Mouse (Mus musculus) NIH3T3 (cell line): ENCODE measurements around the gene Rpl38.

Experiments
- DNase-seq: peaks from one replicate; pipeline ENCODE4 v3.0.0-alpha.2; 2012; ENCODE audit warnings: low read depth

Rpl38 gene

GRCm38 (mm10) chr11:114668301-114668710 is at the start of gene Rpl38:
TSS of gene Rpl38 (plus strand) at chr11:114668524.
- peak; percentile 98 for DNase-seq

DNA sequence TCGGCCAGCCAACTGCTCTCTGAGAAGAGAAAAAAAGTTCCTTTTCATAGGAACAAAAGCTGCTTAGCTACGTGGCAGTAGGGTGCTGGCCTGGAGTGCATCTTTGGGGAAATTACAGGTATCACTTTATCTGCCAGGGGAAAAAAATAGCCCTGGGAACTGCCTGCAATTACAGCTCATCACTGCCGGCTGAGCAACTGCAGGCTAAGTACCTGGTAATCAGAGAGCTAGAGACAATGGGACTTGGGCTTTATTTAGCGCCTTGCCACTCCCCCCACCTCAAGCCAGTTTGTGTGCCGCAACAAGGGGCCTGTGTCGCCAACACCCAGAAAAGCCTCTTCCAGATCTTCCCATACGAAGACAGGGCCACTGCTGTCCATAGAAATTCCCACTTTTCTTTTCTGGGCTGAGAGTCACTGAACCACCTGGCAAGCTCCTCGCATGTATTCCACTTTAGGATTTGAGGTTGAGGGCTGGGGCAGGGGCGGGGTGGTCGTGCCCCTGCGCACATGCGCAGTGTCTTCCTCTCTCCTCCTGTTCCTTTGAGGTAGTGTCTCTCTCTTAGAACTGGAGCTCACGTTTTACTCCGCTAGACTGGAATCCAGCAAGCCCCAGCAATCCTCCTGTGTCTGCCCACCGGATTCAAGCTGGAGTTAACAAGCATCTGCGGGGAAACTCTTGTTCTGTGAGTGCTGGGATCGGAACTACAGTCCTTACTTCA is 49.5 kb upstream of the Rpl38 start:
- DNase-seq: no peak

DNA sequence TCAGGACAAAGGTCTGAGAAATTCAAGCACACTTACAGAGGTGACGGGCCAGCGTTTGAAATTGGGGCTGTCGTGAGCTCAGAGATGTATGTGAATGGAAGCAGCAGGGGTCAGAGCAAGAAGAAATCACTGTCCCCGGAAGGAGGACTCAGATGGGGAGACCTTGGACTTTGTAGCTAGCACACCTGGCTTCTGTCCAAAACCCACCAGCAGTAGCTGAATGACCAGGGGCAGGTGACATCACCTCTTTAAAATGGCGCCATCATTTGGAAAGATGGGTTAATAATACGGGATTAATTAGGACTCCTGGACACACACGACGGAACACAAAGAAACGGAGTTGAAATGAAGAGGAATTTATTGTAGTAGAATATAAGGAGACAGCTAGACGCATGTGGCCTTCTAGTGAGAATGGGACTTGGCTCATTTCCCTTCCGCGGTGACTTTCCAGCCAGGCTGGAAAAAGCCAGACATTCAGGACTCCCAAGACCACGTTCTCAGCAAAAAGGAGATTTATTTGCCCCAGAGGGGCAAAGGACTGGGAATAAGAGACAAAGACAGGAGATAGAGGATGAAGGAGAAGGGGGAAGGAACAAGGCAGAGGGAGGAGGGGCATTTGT is 42.1 kb upstream of the Rpl38 start:
- DNase-seq: no peak

GRCm38 (mm10) chr11:114627036-114627435 is 41.3 kb upstream of the Rpl38 start:
- DNase-seq: no peak

DNA sequence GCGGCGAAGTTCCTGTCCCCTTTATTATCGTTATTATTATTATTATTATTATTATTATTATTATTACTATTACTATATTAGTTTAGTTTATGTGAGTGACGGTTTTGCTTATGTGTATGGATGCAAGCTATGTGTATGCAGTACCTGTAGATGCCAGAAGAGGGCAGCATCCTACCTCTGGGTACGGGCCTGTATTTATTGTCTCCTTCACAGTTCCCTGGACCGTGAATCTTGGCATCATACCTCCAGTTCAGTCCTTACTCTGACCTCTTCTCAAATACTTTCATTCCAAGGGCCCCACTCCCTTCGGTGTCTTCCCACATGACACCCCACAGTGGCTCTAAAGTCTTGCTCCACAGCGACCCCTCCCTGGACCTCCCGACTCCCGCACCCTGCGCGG is 40.3 kb upstream of the Rpl38 start:
- DNase-seq: peak; percentile 46

DNA sequence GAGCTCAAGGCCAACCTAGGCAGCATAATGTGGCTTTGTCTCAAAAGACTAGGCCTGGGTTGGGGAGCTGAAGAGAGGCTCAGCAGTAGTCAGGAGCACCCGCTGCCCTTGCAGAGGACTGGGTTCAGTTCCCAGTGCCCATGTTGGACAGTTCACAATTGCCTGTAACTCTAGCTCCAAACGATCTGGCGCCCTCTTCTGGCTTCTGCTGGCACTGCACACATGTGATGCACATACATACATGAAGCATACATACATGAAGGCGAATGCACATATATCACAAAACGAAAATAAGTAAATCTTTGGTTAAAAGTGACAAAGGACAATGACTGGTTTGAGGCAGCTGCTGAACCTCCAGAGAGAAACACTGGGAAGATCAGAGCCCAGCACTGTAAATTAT is 38.3 kb upstream of the Rpl38 start:
- no peak for DNase-seq

- DNase-seq: no peak
Observed at GRCm38 (mm10) chr11:114632266-114632665, 36.1 kb upstream of the Rpl38 start.

DNA sequence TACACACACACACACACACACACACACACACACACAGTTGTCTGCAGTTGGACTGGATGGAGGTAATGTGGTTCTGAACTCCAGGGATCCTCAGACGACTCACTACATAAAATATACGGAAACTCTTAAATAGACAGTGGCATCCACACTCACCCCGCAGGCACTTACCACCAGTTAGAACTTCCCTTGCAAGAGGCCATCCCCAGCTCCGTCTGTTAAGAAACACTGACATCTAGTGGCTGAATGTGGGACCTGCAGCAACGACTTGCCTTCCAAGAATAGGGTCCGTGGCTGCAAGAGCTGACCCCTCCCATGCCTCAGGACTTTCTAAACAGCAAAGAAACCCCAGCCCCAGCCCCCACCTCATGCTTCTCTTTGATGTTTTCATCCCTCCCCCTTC is 32.0 kb upstream of the Rpl38 start:
- DNase-seq: peak; percentile 90

DNA sequence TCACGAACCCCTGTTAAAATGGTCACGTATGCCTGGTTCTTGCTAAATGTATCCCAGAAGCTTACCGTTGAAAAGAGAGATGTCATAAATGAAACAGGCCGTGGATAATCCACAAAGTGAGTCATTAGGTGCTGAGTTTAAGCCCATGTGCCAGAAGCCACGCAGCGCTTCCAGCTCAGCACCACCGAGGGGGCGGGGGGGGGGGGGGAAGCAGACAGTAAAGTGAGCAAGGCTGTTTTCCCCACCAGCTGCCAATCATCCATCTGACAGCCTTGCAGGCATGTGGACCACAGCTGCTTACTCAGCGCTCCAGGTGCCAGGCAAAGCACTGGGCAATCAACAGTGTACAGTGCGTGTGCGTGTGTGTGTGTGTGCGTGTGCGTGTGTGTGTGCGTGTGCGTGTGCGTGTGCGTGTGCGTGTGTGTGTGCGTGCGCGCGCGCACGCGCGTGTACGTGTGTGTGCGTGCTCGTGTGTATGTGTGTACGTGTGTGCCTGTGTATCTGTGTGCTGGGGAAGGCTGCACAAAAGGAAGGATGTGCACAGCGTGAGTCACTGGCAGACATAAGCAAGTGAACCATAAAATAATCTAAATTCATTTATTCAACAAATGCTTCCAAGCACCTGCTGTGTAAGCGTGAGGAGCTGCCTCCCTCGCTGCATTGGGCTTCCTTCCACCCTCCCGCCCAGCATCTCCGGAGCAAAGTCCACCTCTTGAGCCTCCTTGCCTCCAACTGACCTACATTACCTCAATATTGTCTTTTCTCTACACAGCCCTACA is 31.4 kb upstream of the Rpl38 start:
- peak; percentile 65 for DNase-seq

- DNase-seq: no peak
Observed at GRCm38 (mm10) chr11:114638647-114639290, 29.6 kb upstream of the Rpl38 start.

DNA sequence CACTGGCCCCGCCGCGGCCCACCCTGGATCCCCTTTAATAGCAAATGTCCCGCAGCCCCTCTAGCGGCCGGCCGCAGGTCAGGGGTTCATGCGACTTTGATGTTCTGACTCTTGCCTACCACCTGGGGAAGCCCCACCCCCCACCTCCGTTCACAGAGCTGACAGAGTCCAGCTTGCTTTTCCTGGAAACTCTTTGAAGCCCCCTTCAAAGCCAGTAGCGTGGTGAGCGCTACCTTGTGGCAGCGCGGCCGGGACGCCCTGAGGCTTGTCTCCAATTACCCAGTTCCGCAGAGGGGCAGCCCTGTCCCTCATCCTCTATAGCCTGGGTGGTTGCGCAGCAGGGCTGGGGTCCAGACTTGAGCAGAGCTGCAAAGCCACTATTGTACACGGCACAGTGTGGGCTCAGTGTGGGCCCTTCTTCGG is 28.6 kb upstream of the Rpl38 start:
- no peak for DNase-seq

DNA sequence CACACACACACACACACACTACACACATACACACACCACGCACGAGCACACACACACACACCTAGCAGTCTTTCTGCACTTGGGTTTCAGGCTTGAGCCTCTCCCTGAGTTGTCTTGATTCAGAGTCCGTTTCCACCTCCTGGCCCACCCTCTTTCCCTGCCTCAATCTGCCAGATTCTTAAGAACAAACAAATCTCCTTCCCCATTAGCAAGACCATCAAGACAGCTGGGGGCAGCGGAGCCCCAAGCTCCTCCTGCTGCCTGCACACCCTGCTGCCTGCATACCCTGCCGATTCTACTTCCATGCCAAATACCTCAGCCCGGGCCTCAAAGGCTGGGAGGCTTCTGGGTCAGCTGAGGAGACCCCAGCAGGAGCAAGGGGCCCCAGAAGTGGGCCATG is 27.7 kb upstream of the Rpl38 start:
- no peak for DNase-seq

- no peak for DNase-seq
Observed at GRCm38 (mm10) chr11:114641136-114641535, 27.2 kb upstream of the Rpl38 start.

- no peak for DNase-seq
Observed at GRCm38 (mm10) chr11:114642184-114642583, 26.1 kb upstream of the Rpl38 start.

DNA sequence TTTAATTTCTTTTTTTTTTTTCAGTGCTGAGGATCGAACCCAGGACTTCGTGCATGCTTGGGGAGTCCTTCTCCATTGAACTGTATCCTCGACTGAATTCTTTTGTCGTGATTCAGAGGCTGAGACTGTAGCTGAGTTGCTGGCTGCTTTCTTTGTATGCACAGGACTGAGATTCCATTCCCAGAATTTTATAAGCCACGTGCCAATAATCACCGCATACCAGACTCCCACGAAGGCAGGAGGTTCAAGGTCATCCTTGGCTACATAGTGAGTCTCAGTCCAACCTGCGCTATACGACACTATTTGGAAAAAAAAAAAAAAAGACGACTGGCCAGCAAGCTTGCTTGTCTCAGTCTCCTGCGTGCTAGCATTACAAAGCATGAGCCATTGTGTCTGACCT is 25.4 kb upstream of the Rpl38 start:
- DNase-seq: peak; percentile 76

DNA sequence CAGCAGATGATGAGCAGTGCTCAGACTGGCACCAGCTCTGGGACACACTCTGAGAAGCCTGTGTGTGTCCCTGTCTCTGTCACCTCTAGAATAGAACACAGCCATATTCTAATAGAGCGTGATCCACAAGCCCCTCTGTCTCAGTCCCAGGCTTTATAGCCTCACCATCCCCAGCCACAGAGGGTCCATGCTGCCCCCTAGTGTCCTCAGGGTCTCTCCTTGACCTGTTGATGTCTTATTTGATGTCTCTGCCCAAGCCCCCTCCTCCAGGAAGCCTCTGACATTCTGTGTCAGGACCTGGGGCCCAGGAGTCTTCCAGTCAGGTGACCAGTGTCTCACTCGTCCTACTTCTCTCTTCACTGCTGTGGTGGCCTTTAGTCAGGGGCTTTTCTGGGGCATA is 24.2 kb upstream of the Rpl38 start:
- DNase-seq: no peak

DNA sequence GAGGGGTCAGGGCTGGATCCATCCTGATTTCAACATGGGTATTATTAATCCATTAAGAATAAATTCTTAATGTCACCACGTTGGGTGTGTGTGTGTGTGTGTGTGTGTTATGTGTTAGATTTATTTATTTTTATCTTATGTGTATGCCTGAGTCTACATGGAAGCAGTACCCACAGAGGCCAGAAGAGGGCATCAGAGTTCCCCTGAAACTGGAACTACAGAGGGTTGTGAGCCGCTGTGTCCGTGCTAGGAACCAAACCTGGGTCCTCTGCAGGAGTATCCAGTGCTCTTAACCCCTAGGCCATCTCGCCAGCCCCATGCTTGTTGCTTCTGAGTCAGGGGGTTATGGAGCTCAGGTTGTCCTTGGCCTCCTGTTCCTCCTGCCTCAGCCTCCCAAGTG is 18.8 kb upstream of the Rpl38 start:
- no peak for DNase-seq

DNA sequence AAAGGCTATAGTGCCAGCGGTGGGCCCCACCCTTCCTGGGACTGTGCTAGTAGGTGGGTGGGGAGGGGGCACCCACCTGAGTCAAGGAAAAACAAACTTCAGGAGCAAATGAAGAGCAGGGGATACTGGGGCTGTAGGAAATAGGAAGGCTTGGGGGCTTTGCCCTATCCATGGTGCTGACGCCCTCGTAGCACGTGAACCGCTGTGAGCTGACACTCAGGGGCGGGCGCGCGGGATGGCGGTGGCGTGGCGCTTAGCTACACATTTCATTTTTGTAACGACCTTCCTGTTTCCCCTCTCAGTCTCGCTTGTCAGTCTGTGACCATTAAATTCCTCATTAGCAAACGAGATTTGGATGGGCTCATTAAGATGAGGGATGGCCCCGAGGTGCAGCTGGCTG is 15.8 kb upstream of the Rpl38 start:
- no peak for DNase-seq

DNA sequence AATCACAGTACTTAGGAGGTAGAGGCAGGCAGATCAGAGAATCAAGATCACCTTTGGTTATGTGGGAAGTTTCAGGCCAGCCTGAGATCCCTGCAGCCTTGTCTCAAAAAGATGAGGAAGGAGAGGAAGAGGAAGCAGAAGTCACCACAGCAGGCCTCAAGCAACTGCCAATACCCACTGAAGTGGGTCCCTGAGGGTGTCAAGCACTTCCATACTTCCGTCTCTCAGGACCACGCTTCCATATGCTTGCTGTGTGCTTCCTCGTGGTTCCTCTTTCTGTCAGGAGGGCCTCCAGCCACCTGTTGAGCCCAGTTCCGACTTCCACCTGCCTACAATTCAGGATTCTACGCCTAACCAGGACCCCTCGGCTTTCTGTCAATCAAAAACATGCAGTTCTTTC is 14.7 kb upstream of the Rpl38 start:
- no peak for DNase-seq

- peak; percentile 54 for DNase-seq
Observed at GRCm38 (mm10) chr11:114654552-114654951, 13.8 kb upstream of the Rpl38 start.

- no peak for DNase-seq
Observed at GRCm38 (mm10) chr11:114655350-114656008, 12.8 kb upstream of the Rpl38 start.

GRCm38 (mm10) chr11:114656994-114657644 is 11.2 kb upstream of the Rpl38 start:
- no peak for DNase-seq
